13 mouse cellular contexts compared by ENCODE assay signal in the genomic region with DNA sequence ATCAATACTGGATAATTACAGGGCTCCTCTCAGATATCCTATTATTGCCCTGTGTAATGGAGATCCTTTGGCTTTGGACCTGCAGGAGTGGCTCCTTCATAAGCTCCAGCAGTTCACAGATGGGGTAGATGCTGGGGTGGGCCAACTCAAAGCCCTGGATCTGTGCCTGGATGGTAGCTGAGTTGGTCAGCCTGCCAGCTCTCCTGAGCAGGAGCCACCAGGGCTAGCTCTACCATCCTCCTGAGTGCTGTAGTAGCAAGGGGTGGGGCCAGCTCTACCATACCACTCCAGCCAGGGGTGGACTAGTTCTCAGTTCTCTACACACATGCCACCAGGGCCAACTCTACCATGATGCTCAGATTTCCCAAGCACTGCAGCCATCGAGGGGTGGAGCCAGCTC.
"Had no signal": no experiment of that assay in that cellular context is flagged by ENCODE, and none has a peak within 500 bp of the region (broad histone marks: within the 10 kb centered on the region; RNA-seq: fewer than 3 reads in every experiment).

No protein-coding gene starts in this region.

- H3K9ac ChIP-seq: limb, embryonic 13.5 days; midbrain, embryonic 13.5 days had no signal

- DNase-seq: kidney, adult 8-10 months; kidney, postnatal 36 days; layer of hippocampus, adult 9-11 months; layer of hippocampus, postnatal 36 days; lung, adult 18-20 months; right cerebral cortex, postnatal 4 days; spleen, adult 18-20 months; thymus, adult 2 months; thymus, postnatal 25 days had no signal

- H3K9me3 ChIP-seq: limb, embryonic 13.5 days; midbrain, embryonic 13.5 days had no signal

- H3K27me3 ChIP-seq: limb, embryonic 13.5 days; midbrain, embryonic 13.5 days had no signal

- ATAC-seq: intestine, postnatal 0 days; midbrain, embryonic 13.5 days had no signal

- H3K27ac ChIP-seq: limb, embryonic 13.5 days; midbrain, embryonic 13.5 days had no signal

- H3K4me3 ChIP-seq: limb, embryonic 13.5 days; midbrain, embryonic 13.5 days; myocyte had no signal

- H3K4me1 ChIP-seq: limb, embryonic 13.5 days; midbrain, embryonic 13.5 days had no signal

- H3K4me2 ChIP-seq: limb, embryonic 13.5 days; midbrain, embryonic 13.5 days had no signal
